Mouse (Mus musculus): ENCODE data around the gene Ldah. TPM values are rescaled to one million over a fixed set of nuclear protein-coding genes. Genes with fewer than 3 reads are reported as not detected.

Ldah gene
- polyA plus RNA-seq, 1 experiment from 2014 or later = 67.0 TPM

DNA sequence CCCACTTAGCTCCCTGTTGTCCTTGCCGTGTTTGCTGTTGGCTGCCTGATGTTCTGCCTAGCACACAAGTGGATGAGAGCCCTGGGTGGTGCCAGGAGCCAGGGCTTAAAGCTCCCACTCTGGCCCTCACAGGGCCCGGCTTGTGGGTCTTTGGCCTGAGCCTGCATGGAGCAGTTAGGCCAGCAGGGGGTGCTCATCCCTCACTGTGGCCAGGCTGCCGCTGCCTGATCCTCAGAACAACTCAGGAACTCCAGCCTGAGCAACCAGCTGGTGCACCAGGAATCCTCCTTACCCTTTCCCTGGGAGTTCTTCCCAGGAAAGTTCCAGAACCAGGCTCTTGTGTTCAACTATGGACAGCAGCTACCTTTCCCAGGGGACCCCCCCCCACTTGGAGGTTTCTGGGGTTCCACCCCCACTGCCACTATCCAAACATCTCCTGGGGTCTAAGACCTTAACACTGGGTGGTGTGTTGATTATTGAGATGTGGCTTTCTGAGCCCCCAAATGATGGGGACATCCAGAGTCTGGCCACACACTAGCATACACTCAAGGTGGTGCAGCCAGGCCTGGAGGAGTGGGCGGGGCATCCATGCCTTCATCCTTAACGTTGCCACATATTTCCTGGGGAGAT is 112.3 kb downstream of the Ldah start:
- Histone ChIP-seq H3K9ac (no peak overlapping the region), H3K4me2 (replicated peaks) (no peak overlapping the region), H3K36me3 (replicated peaks; ENCODE audit: control insufficient read depth, insufficient read depth) (peaks cover 37% of the 10 kb centered on the region), H3K4me1 (replicated peaks; ENCODE audit: control insufficient read depth, insufficient read depth, low read length) (peaks cover under 1% of the 10 kb centered on the region; the same call in 1 of the 2 replicates), H3K27ac (no peak overlapping the region), H3K4me3 (replicated peaks; ENCODE audit: low read length) (no peak overlapping the region), H3K9me3 (ENCODE audit: control insufficient read depth, low read length) (no peaks in the 10 kb centered on the region), H3K27me3 (ENCODE audit: control insufficient read depth, insufficient read depth, low read length) (no peaks in the 10 kb centered on the region)
- DNase-seq (ENCODE audit: low spot score) (peak; percentile 77), ATAC-seq (ENCODE audit: low FRiP score) (peak; percentile 36; the same call in 1 of the 2 replicates)
- 41% methylated on average over 5 of the region's 5 CpGs for WGBS

DNA sequence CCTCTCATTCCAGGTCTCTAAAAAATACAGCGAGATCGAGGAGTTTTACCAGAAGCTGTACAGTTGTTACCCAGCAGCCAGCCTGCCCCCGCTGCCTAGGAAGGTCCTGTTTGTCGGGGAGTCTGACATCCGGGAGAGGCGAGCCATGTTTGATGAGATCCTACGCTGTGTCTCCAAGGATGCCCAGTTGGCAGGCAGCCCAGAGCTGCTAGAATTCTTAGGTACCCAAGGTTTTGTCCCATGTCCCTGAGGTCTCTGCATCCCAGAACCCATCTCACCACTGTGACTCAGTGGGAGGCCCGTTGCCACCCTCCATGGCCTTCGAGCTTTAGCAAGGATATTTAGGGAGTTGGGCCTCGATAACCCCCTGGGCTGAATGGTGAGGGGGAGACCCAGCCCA is 113.6 kb downstream of the Ldah start:
- WGBS = 83% methylated on average over 10 of the region's 10 CpGs
- Histone ChIP-seq H3K27me3 (ENCODE audit: control insufficient read depth, insufficient read depth, low read length) (no peaks in the 10 kb centered on the region), H3K27ac (no peak overlapping the region), H3K9ac (no peak overlapping the region), H3K9me3 (ENCODE audit: control insufficient read depth, low read length) (no peaks in the 10 kb centered on the region), H3K36me3 (replicated peaks; ENCODE audit: control insufficient read depth, insufficient read depth) (peaks cover 37% of the 10 kb centered on the region), H3K4me2 (replicated peaks) (no peak overlapping the region), H3K4me1 (replicated peaks; ENCODE audit: control insufficient read depth, insufficient read depth, low read length) (no peaks in the 10 kb centered on the region), H3K4me3 (replicated peaks; ENCODE audit: low read length) (no peak overlapping the region)
- no peak for ATAC-seq (ENCODE audit: low FRiP score)
- no peak for DNase-seq (ENCODE audit: low spot score)

DNA sequence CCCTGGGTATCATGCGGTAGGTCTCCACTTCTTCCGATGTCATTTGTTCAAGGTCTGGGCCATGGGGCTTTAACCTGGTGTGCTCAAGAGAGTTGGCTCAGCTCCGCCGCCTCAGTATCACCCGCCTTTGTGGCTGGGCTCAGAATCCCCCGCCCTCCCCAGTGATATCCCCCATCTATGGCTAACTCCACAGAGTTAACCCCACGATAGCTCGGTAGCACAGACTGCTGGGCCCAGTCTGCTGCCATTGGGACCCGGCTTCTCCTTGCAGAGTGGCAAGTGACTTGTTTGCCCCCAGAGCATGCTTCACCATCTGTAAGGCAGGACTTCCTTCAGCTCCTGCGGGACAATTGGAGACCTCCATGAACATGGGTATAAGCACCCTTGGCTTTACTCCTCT is 116.2 kb downstream of the Ldah start:
- Histone ChIP-seq H3K36me3 (replicated peaks; ENCODE audit: control insufficient read depth, insufficient read depth) (peaks cover 27% of the 10 kb centered on the region), H3K9me3 (ENCODE audit: control insufficient read depth, low read length) (no peaks in the 10 kb centered on the region), H3K4me2 (replicated peaks) (no peak overlapping the region), H3K27ac (no peak overlapping the region), H3K4me3 (replicated peaks; ENCODE audit: low read length) (no peak overlapping the region), H3K9ac (no peak overlapping the region), H3K27me3 (ENCODE audit: control insufficient read depth, insufficient read depth, low read length) (no peaks in the 10 kb centered on the region), H3K4me1 (replicated peaks; ENCODE audit: control insufficient read depth, insufficient read depth, low read length) (peaks cover 11% of the 10 kb centered on the region; the same call in 1 of the 2 replicates)
- no peak for ATAC-seq (ENCODE audit: low FRiP score)
- WGBS = 91% methylated on average over 10 of the region's 10 CpGs
- DNase-seq (ENCODE audit: low spot score) = no peak

DNA sequence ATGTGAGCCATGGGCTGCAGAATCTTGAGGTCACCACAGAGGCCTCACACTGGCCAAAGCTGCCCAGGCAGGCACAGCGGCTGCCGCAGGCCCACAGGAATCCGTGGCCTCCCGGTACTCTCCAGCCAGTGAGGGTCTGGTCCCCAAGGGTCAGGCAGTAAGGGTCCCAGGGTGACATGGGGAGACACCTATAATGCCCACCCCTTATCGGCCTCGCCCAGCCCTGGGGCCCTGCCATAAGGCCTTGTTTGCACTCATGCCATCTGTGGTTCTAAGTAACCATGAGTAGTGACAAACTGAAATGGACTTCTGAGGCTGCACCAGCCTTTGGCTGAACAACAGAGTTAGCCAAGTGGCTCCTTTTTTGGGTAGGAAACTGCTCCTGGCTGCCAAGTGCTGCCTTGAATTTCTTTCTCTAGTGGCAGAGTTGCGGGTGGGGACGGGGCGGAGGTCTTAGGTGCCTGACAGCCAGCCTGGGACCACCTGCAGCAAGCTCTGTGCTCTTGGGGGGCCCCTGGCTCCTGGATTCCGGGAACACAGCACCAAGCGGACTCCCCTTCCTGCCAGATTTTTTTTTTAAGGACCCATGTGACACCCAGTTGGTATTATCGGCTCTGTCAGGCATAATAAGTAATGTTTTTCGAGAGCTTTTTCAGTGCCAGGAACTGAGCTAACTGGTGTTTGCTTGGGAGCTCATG is 117.5 kb downstream of the Ldah start:
- ATAC-seq (ENCODE audit: low FRiP score) = no peak

DNA sequence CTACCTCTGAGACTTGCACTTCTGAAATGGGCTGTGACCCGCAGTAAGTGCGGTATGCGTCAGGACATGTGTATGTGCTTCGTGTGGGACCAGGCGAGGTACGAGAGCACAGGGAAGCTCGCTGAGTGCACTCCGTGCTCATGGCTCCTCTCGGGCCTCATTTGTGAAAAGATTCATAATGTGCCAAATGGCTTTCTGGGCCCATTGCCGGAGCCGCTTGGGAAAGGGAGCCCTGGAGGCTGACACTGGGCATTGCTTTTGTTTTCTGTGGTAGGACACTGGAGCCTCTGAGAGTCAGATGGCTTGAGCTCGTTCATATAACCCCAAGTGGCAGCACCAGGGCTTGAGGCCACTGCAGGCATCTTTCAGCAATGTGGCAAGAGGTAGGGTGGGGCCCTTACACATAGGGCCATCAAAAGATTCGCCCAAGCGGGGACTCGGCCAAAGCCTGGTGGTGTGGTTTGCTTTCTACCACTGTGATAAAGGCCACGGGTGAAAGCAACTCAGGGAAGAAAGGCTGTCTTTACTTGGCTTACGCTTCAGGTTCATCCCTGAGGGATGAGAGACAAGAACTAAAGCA is 118.1 kb downstream of the Ldah start:
- WGBS = 84% methylated on average over 17 of the region's 17 CpGs
- no peak overlapping the region for H3K4me3 ChIP-seq (replicated peaks; ENCODE audit: low read length)
- peaks cover 22% of the 10 kb centered on the region for H3K36me3 ChIP-seq (replicated peaks; ENCODE audit: control insufficient read depth, insufficient read depth)
- H3K4me2 ChIP-seq (replicated peaks) = no peak overlapping the region
- H3K9me3 ChIP-seq (ENCODE audit: control insufficient read depth, low read length) = no peaks in the 10 kb centered on the region
- H3K27ac ChIP-seq = 0 out of 2 replicates have a peak overlapping the region, but pooled peaks have one; percentile 3
- no peaks in the 10 kb centered on the region for H3K27me3 ChIP-seq (ENCODE audit: control insufficient read depth, insufficient read depth, low read length)
- DNase-seq (ENCODE audit: low spot score) (no peak), ATAC-seq (ENCODE audit: low FRiP score) (no peak)
- H3K4me1 ChIP-seq (replicated peaks; ENCODE audit: control insufficient read depth, insufficient read depth, low read length) = peaks cover 11% of the 10 kb centered on the region; the same call in 1 of the 2 replicates
- H3K9ac ChIP-seq = no peak overlapping the region

More for the DNA sequence above, 117.5 kb downstream of the Ldah start:
- Histone ChIP-seq H3K27ac (no peak overlapping the region), H3K36me3 (replicated peaks; ENCODE audit: control insufficient read depth, insufficient read depth) (peaks cover 24% of the 10 kb centered on the region), H3K4me2 (replicated peaks) (no peak overlapping the region), H3K4me3 (replicated peaks; ENCODE audit: low read length) (no peak overlapping the region), H3K4me1 (replicated peaks; ENCODE audit: control insufficient read depth, insufficient read depth, low read length) (peaks cover 11% of the 10 kb centered on the region; the same call in 1 of the 2 replicates), H3K27me3 (ENCODE audit: control insufficient read depth, insufficient read depth, low read length) (no peaks in the 10 kb centered on the region), H3K9ac (no peak overlapping the region), H3K9me3 (ENCODE audit: control insufficient read depth, low read length) (no peaks in the 10 kb centered on the region)
- WGBS = 95% methylated on average over 13 of the region's 13 CpGs
- DNase-seq (ENCODE audit: low spot score) = no peak

DNA sequence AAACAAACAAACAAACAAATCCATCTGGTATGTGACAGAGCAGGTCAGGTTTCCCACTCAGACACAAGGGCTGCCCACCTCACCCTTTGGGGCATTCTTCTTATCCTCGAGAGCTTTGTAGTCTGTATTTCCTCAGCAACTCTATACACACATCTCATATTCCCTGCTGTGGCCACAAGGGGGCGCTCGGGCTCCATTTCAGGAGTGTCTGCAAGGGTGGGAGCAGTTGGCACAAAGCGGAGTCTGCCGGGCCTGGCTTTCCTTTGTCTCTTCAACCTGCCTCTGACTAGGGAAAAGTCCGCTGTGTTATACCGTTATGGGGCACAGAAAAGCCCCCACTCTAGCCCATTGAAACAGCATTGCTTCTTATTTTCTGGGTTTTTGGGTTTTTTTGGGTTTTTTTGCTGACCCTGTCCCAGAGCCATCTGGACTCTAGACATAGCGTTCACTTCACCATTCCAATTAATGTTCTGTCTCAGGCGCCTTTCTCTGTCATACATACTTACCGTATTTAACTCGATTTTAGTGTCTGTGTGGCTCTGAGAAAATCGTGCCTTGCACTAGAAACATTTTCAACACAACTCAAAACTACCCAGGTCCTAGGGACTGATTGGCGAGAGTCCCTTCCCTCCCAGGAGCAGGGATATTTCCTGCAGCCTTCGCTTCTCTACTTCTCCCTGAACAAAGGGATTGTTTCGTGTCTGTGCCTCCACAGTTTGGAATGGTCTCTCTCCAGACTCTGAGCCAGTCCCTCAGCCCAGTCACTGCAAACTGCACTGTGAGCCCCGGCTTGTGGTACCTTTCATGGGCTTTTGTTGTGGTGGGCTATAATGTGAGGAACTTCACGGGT is 119.1 kb downstream of the Ldah start:
- WGBS = 17% methylated on average over 17 of the region's 17 CpGs
- H3K4me1 ChIP-seq (replicated peaks; ENCODE audit: control insufficient read depth, insufficient read depth, low read length) = peaks cover 11% of the 10 kb centered on the region; the same call in 1 of the 2 replicates
- H3K36me3 ChIP-seq (replicated peaks; ENCODE audit: control insufficient read depth, insufficient read depth) = peaks cover 13% of the 10 kb centered on the region
- peak; percentile 96 for DNase-seq (ENCODE audit: low spot score)
- peak; percentile 90 for ATAC-seq (ENCODE audit: low FRiP score)
- no peaks in the 10 kb centered on the region for H3K27me3 ChIP-seq (ENCODE audit: control insufficient read depth, insufficient read depth, low read length)
- peak overlapping the region; percentile 15 for H3K4me2 ChIP-seq (replicated peaks)
- H3K27ac ChIP-seq = peak overlapping the region; percentile 79
- H3K4me3 ChIP-seq (replicated peaks; ENCODE audit: low read length) = no peak overlapping the region
- no peaks in the 10 kb centered on the region for H3K9me3 ChIP-seq (ENCODE audit: control insufficient read depth, low read length)
- H3K9ac ChIP-seq = peak overlapping the region; percentile 56

DNA sequence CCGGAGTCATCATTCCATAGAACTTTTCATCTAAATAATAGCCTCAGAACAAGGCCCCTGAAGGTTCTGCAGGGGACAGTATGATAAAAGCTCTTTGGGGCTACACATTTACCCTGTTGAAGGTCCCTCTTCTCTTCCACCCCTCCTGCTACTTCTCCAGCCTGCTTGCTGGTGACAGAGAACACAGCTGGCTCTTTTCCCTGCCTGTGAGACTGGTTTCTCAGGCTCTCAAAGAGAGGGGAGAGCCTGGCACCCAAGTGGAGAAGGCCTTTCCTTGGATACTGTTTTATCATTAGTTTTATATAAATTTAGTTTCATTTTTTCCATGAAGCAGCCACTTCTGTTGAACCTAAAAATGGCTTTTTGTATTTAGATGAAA is 119.8 kb downstream of the Ldah start:
- Histone ChIP-seq H3K27me3 (ENCODE audit: control insufficient read depth, insufficient read depth, low read length) (no peaks in the 10 kb centered on the region), H3K27ac (peak overlapping the region; percentile 79), H3K9me3 (ENCODE audit: control insufficient read depth, low read length) (no peaks in the 10 kb centered on the region), H3K4me2 (replicated peaks) (0 out of 2 replicates have a peak overlapping the region, but pooled peaks have one; percentile 15), H3K36me3 (replicated peaks; ENCODE audit: control insufficient read depth, insufficient read depth) (peaks cover 11% of the 10 kb centered on the region), H3K9ac (peak overlapping the region; percentile 56), H3K4me1 (replicated peaks; ENCODE audit: control insufficient read depth, insufficient read depth, low read length) (peaks cover 14% of the 10 kb centered on the region; the same call in 1 of the 2 replicates), H3K4me3 (replicated peaks; ENCODE audit: low read length) (no peak overlapping the region)
- DNase-seq (ENCODE audit: low spot score) (no peak), ATAC-seq (ENCODE audit: low FRiP score) (no peak)
- WGBS = 63% methylated on average over 1 of the region's 1 CpGs

DNA sequence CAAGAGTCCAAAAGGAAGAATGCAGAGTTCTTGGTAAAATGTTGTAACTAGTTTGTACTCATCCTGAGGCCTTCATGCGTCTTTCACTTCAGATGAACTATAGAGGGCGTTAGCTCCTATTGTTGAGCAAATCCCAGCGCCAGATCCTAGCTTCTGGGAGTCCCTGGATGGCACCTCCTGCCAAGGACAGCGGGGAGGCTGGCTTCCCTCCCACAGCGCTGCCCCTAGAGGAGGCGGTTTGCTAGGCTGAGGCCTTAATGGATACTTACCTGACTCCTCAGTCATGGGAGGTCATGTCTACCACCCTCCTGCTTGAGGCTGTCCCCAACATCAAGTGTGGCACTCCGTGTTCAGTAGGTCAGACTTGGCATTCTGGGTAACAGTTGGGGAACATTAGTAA is 121.3 kb downstream of the Ldah start:
- Histone ChIP-seq H3K27ac (no peak overlapping the region), H3K4me1 (replicated peaks; ENCODE audit: control insufficient read depth, insufficient read depth, low read length) (peaks cover 14% of the 10 kb centered on the region; the same call in 1 of the 2 replicates), H3K9me3 (ENCODE audit: control insufficient read depth, low read length) (no peaks in the 10 kb centered on the region), H3K4me2 (replicated peaks) (no peak overlapping the region), H3K4me3 (replicated peaks; ENCODE audit: low read length) (no peak overlapping the region), H3K36me3 (replicated peaks; ENCODE audit: control insufficient read depth, insufficient read depth) (peaks cover 6% of the 10 kb centered on the region), H3K27me3 (ENCODE audit: control insufficient read depth, insufficient read depth, low read length) (no peaks in the 10 kb centered on the region), H3K9ac (no peak overlapping the region)
- no peak for ATAC-seq (ENCODE audit: low FRiP score)
- WGBS = 90% methylated on average over 7 of the region's 7 CpGs
- no peak for DNase-seq (ENCODE audit: low spot score)

Measured in hindbrain, embryonic 14.5 days (tissue).